Mouse (Mus musculus) limb, embryonic 15.5 days (tissue): ENCODE results near the gene Wdr27. TPM values are rescaled to one million over a fixed set of nuclear protein-coding genes. Genes with fewer than 3 reads are reported as not detected.

Source experiments
- ATAC-seq: fragments of 200-750 bp; cut with Nextera tagmentation; 2 replicates; pipeline ENCODE4 v1.8.0; 2017; ENCODE audit warnings: low read depth, moderate TSS enrichment; ENCODE audit not compliant: insufficient number of reproducible peaks, low FRiP score, low TSS enrichment
- H3K27ac ChIP-seq: fragments of 300-500 bp; sonication (generic); 2 replicates; pipeline ENCODE4 v1.5.1; 2015; ENCODE audit warnings: moderate library complexity, mild to moderate bottlenecking, inconsistent platforms
- H3K27me3 ChIP-seq: fragments of 300-500 bp; sonication (generic); 2 replicates; pipeline ENCODE4 v1.6.1; 2015; ENCODE audit warnings: inconsistent platforms
- H3K36me3 ChIP-seq: fragments of 300-500 bp; sonication (generic); 2 replicates; pipeline ENCODE4 v1.6.1; 2015; ENCODE audit warnings: inconsistent platforms
- H3K4me1 ChIP-seq: fragments of 300-500 bp; sonication (generic); 2 replicates; pipeline ENCODE4 v1.6.1; 2015; ENCODE audit warnings: inconsistent platforms
- H3K4me2 ChIP-seq: fragments of 300-500 bp; sonication (generic); 2 replicates; pipeline ENCODE4 v1.6.1; 2015; ENCODE audit warnings: mild to moderate bottlenecking, inconsistent platforms
- H3K4me3 ChIP-seq: fragments of 300-500 bp; sonication (generic); 2 replicates; pipeline ENCODE4 v1.5.1; 2015; ENCODE audit warnings: mild to moderate bottlenecking, inconsistent platforms
- H3K9ac ChIP-seq: fragments of 300-500 bp; sonication (generic); 2 replicates; pipeline ENCODE4 v1.6.1; 2015; ENCODE audit warnings: inconsistent platforms
- H3K9me3 ChIP-seq: fragments of 300-500 bp; sonication (generic); 2 replicates; pipeline ENCODE4 v1.6.1; 2016; ENCODE audit warnings: inconsistent platforms
- WGBS: fragments of 180-500 bp; shearing (Covaris S2); methylation state at CpG from one replicate; pipeline ENCODE4 v1.1.7; 2015; 5-methylcytosine and 5-hydroxymethylcytosine counted together
- polyA plus RNA-seq: library from polyadenylated mRNA; unstranded; fragments of >200 nt; fragmentation: Nextera tagmentation; extraction: Ambion mirVana; gene quantifications from 2 replicates; pipeline ENCODE4 v1.2.1, GENCODE M21; 2015

Wdr27 gene
- polyA plus RNA-seq, 1 experiment from 2014 or later = 3.8 TPM

DNA sequence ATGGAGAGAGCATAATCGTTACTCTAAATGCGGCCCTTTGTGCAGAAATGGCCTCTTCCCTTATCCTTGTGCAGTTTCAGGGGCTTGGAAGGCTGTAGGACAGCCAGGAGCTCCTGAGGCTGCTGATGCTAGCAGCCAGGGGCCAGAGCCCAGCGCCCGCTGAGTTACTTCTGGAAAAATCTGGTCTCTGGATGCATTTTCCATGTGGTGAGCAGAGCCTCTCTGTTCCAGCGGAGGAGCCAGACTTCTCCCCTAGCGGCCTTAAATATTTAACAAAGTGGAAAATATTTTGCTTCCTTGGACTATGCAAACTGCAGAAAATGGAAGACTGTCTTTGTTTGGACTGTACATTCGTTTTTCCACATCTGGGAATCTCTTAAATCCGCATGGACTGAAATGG lies 130.9 kb downstream of the Wdr27 start:
- Histone ChIP-seq H3K4me3 (no peak overlapping the region), H3K9me3 (no peaks in the 10 kb centered on the region), H3K27me3 (no peaks in the 10 kb centered on the region), H3K9ac (no peak overlapping the region), H3K27ac (peak overlapping the region; percentile 65), H3K36me3 (no peaks in the 10 kb centered on the region), H3K4me1 (no peaks in the 10 kb centered on the region; the same call in 1 of the 2 replicates), H3K4me2 (no peak overlapping the region)
- 67% methylated on average over 8 of the region's 8 CpGs for WGBS
- ATAC-seq = peak; percentile 80; the same call in 1 of the 2 replicates

DNA sequence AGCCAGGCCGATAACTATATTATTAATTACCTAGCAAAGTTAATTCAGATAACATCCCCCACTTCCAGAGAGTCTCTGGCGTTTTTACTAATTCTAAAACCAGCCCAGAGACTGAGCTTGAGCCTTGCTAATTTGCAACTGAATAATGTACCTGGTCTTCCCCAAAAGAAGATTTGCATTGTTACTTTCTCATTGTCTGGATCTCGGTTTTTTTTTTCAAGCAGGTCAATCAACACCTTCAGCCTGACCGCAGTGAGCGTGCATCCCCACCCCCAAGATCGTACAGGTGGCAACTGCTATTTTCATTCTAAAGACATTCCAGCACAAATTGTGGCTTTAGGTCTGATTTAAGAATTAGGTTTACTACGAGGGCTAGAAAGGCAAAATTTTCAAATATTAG lies 136.2 kb downstream of the Wdr27 start:
- no peak overlapping the region for H3K9ac ChIP-seq
- ATAC-seq = no peak
- no peak overlapping the region for H3K4me2 ChIP-seq
- no peaks in the 10 kb centered on the region for H3K36me3 ChIP-seq
- H3K4me1 ChIP-seq = no peaks in the 10 kb centered on the region
- H3K9me3 ChIP-seq = no peaks in the 10 kb centered on the region
- no peak overlapping the region for H3K4me3 ChIP-seq
- H3K27me3 ChIP-seq = no peaks in the 10 kb centered on the region
- no peak overlapping the region for H3K27ac ChIP-seq
- WGBS = 89% methylated on average over 7 of the region's 7 CpGs

DNA sequence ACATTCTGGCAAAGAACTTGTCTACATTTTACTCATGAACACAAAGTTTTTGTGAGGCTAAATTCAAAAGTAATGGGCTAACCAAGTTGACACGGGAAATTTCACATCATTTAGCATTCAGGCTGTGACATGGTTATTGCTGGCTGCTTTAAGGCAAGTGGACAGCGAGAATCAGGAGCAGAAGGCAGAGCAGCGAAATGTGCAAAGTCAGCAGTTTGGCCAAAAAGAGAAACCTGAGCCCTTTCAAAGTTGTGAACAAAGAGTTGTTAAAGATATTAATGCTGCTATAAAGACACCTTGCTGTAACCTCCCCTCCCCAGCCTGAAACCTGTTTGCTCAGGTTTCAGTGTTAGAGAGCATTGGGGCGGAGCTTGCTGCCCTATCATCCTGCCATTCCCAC lies 143.7 kb downstream of the Wdr27 start:
- no peak overlapping the region for H3K27ac ChIP-seq
- H3K4me2 ChIP-seq = no peak overlapping the region
- H3K4me3 ChIP-seq = no peak overlapping the region
- H3K4me1 ChIP-seq = no peaks in the 10 kb centered on the region
- H3K36me3 ChIP-seq = no peaks in the 10 kb centered on the region
- H3K9me3 ChIP-seq = no peaks in the 10 kb centered on the region
- no peak for ATAC-seq
- no peaks in the 10 kb centered on the region for H3K27me3 ChIP-seq
- 81% methylated on average over 4 of the region's 4 CpGs for WGBS
- no peak overlapping the region for H3K9ac ChIP-seq

DNA sequence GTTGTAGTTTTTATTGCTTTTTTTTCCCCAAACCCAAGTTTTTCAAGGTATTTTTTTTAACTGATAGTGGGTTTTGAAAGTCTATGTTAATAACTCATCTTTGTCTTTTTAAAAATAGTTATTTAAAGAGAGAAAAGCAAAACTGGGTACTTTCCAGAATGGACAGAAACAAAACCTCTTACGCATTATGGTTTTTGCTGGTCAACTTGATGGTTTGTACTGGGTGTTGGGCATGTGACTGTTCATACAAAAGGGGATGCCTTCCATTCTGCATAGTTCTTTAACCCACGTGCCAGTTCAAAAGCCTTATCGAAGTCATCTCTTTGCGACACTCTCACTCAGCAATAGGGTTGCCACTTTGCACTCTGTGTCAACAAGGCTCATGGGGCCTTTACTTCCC lies 147.9 kb downstream of the Wdr27 start:
- no peak for ATAC-seq
- no peaks in the 10 kb centered on the region for H3K36me3 ChIP-seq
- H3K4me3 ChIP-seq = no peak overlapping the region
- H3K9me3 ChIP-seq = no peaks in the 10 kb centered on the region
- no peak overlapping the region for H3K27ac ChIP-seq
- 93% methylated on average over 4 of the region's 4 CpGs for WGBS
- no peaks in the 10 kb centered on the region for H3K27me3 ChIP-seq
- H3K4me2 ChIP-seq = no peak overlapping the region
- no peak overlapping the region for H3K9ac ChIP-seq
- H3K4me1 ChIP-seq = no peaks in the 10 kb centered on the region

DNA sequence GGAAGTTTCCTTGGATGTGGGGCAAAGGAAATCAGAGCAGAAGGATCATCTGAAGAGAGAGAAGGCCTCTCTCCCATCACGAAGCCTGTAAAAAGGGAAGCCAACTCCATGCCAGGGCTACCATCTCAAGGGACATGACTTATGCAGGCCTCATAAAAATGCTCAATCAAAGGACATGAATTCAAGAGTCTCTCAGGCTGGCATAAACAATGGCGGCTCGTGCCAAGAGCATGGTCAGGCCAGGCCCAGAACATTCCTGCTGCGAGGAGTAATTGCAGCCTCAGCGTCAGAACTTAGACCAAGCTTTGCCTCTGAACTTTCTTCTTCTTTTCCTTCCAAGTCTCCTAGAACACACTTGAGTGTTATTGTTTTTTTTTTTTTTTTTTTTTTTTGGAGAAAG lies 163.6 kb downstream of the Wdr27 start:
- no peak overlapping the region for H3K4me3 ChIP-seq
- H3K9ac ChIP-seq = no peak overlapping the region
- no peaks in the 10 kb centered on the region for H3K27me3 ChIP-seq
- H3K4me2 ChIP-seq = no peak overlapping the region
- no peak for ATAC-seq
- H3K36me3 ChIP-seq = no peaks in the 10 kb centered on the region
- no peak overlapping the region for H3K27ac ChIP-seq
- H3K9me3 ChIP-seq = no peaks in the 10 kb centered on the region
- no peaks in the 10 kb centered on the region for H3K4me1 ChIP-seq
- WGBS = 74% methylated on average over 5 of the region's 5 CpGs

DNA sequence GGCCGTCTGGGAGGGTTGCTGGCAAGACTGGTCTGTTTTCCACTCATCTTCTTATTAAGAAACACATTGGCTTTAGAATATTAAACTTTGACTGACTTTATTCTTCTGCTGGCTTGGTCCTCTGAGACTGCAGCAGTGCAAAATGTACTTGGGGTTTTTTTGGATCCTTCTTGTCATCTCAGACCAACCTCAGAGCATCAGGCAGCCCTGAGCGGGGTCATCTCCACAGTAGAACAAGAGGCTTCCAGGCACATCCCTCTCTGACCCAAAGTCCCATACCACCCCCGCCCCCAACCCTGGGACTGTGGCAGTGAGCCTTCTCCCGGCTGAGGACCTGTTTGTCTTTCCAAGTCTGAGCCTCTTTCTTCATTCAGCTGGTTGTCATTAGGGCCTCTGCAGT lies 171.6 kb downstream of the Wdr27 start:
- ATAC-seq = 0 out of 2 replicates have a peak, but pooled peaks have one; percentile 60
- H3K4me1 ChIP-seq = no peaks in the 10 kb centered on the region

DNA sequence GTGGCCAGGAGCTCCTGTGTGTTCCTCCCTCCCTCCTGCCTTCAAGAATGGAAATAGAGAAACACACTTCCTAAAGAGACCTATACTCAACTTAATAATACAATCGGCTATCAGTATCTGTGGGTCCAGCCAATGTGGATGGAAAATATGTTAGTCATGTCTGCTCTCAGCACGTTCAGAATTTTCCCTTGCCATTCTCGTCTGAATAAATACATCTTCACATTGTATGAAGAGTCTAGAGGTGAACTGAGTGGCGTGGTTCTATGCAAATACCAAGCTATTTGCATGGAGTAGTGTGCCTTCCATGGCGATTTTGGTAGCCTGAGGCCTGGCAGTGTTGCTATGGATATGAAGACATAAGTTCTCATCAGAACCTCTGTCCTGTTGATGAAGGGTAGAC lies 172.6 kb downstream of the Wdr27 start:
- H3K4me3 ChIP-seq = no peak overlapping the region
- WGBS = 70% methylated on average over 5 of the region's 5 CpGs

More for the DNA sequence above, 171.6 kb downstream of the Wdr27 start:
- H3K9ac ChIP-seq = no peak overlapping the region
- no peak overlapping the region for H3K4me2 ChIP-seq
- no peaks in the 10 kb centered on the region for H3K9me3 ChIP-seq
- 58% methylated on average over 4 of the region's 4 CpGs for WGBS
- H3K4me3 ChIP-seq = no peak overlapping the region
- H3K27ac ChIP-seq = peak overlapping the region; percentile 33; the same call in 1 of the 2 replicates
- H3K36me3 ChIP-seq = no peaks in the 10 kb centered on the region
- H3K27me3 ChIP-seq = no peaks in the 10 kb centered on the region

More for the DNA sequence above, 172.6 kb downstream of the Wdr27 start:
- H3K27ac ChIP-seq = peak overlapping the region; percentile 33; the same call in 1 of the 2 replicates
- H3K4me1 ChIP-seq = no peaks in the 10 kb centered on the region
- no peak overlapping the region for H3K4me2 ChIP-seq
- no peaks in the 10 kb centered on the region for H3K9me3 ChIP-seq
- no peaks in the 10 kb centered on the region for H3K27me3 ChIP-seq
- no peaks in the 10 kb centered on the region for H3K36me3 ChIP-seq
- H3K9ac ChIP-seq = no peak overlapping the region
- no peak for ATAC-seq

Other genes starting within 250 kb of the Wdr27 start
- 110 and 131 TPM in 2 replicates for gene Thbs2, start 248.9 kb downstream of the Wdr27 start, polyA plus RNA-seq
- gene 1600012H06Rik, start within 50 bp of the Wdr27 start, polyA plus RNA-seq = 39.0 and 40.8 TPM in 2 replicates
- gene Phf10, start 18.1 kb upstream of the Wdr27 start, polyA plus RNA-seq = 35.6 and 39.4 TPM in 2 replicates
- gene 9030025P20Rik, start 35.3 kb upstream of the Wdr27 start, polyA plus RNA-seq = 5.7 and 5.9 TPM in 2 replicates
- gene Gm3417, start 35.6 kb upstream of the Wdr27 start, polyA plus RNA-seq = 0.91 TPM in 1 of 2 replicates, not detected in the other
- 4.8 and 5.5 TPM in 2 replicates for gene Gm3435, start 67.0 kb upstream of the Wdr27 start, polyA plus RNA-seq
- 61.9 and 65.0 TPM in 2 replicates for gene Ermard, start 98.0 kb upstream of the Wdr27 start, polyA plus RNA-seq
- gene Tcte3, start 98.3 kb upstream of the Wdr27 start, polyA plus RNA-seq = 0.55 TPM in 1 of 2 replicates, not detected in the other
- gene Gm3448, start 98.4 kb upstream of the Wdr27 start, polyA plus RNA-seq = 3.0 and 3.5 TPM in 2 replicates